Mouse (Mus musculus): ENCODE measurements around the gene Arl15.
A peak's percentile ranks its signal among the peaks of the same experiment; 100 is the strongest.

The Arl15 gene

DNA sequence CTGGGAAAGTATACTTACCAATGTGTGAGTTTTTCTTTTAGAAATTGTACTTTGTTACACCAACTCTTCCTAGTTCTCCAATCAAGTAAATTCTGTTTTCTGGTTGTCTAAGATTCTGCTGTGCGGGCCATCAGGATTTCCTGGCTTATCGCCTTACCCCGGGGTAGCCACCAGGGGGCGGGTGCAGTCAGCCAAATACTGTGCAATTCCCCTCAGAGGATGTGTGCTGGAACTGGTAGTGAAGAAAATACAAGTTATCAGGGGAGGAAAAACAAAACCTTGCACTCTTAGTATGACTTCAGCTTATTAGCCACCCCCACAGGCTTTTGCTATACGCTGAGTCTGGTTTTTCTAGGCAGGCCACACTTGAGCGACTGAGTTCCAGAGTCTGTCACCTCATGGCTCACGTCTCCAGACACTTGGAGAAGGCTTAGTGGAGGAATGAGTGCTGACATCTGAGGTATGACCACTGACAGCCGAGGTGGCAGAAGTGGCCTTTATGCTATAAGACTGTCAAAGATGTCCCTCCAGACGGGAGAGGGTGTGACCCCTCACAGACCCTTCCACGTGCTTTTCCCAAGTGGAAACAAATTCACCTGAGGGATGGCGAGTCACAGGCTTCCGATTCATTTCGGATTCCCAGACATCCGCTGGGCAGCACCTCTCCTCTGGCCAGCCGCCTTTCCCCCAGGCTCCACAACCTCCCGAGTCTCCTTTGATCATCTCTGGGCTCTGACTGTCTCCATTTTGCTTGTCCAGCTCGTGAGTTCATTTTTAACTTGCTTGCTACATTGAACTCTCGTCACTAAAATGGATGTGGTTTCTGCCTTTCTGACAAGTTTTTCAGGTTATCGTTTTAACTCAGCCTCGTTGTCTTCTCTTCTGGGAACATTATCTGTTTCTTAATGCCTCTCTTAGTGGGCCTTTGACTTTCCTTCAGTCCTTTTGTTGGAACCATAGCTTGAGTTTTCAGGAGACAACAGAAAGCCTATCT is 75.2 kb downstream of the Arl15 start:
- peak in 1 of 2 experiments; percentile 80 for DNase-seq (ENCODE audit: inconsistent age in 2 of 2, low spot score in 1 of 2)

DNA sequence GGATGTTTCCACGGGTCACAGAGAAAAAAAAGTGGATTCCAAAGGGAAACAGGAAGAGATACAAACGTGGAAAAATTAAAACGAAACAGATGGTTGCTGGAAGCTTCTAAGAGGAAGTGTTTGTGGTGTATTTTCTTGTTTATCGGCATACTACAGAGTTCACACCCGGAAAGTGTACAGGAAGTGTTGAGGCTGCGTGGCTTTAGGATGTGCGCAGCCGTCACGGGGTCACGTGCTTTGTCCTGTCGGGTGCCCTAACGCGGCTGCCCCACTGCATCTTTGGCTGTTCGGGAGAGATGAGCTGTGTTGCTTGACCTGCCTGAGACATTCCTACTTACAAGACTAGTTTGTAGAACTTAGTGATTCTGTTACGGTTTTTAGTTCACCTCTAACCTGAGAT is 76.1 kb downstream of the Arl15 start:
- DNase-seq (ENCODE audit: inconsistent age in 2 of 2, low spot score in 1 of 2), result no peak

DNA sequence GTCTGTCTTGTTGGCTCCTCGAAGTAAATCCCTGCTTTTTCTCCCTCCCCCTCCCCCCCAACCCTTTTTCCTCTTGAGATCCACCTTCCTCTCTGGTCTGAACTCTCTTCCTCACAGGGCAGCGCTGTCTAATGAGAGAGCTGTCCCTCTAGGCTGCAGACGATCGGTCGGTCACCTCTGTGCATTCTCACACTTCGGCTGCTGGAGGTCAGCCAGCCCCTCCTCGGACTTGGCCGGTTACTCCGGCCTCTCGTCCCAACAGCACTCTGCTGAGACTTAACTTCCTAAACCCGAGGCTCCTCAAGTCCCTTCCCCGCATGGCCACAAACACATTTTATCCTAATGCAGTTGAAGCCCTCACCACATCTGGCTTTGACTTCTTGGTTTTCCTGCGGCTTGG is 77.5 kb downstream of the Arl15 start:
- peak in 1 of 2 experiments; percentile 60 for DNase-seq (ENCODE audit: inconsistent age in 2 of 2, low spot score in 1 of 2)

DNA sequence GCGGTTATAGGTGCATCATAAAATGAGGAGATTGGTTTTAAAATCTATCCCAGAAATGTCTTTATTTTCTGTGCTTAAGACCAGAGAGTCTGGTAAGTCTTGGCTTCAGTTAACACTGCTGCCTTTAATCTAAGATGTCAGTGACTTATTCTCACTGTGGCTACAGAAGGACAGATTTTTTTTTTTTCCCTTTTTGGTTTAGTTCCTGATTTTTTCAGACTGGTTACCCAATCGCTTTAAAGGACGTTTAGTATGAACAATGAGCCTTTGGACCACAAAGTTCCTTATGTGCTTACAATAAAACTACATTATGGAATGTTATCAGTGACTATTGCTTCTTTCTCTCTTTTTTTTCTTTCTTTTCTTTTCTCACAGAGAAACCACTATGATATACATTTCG is 81.4 kb downstream of the Arl15 start:
- DNase-seq (ENCODE audit: inconsistent age in 2 of 2, low spot score in 1 of 2), result no peak

DNA sequence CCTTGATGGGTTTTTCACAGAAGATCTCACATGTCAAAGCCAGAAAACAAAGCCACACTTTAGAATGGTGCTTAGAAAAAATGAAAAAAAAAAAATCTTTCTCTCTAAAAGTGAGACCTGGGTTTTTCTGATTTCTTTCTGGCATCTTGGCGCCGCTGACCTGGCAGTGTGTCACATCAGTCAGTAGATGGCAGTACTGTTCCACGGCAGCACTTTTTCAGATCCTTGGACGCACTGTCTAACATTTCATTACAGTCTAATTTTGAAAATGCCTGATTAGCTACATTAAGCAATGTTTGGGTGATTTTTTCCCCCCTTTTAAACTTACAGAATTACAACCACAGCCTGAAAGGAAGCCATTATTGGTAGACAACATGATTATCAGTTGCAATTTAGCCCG is 83.1 kb downstream of the Arl15 start:
- peak; percentile 61 to 88 for DNase-seq (ENCODE audit: inconsistent age in 2 of 2, low spot score in 1 of 2)

DNA sequence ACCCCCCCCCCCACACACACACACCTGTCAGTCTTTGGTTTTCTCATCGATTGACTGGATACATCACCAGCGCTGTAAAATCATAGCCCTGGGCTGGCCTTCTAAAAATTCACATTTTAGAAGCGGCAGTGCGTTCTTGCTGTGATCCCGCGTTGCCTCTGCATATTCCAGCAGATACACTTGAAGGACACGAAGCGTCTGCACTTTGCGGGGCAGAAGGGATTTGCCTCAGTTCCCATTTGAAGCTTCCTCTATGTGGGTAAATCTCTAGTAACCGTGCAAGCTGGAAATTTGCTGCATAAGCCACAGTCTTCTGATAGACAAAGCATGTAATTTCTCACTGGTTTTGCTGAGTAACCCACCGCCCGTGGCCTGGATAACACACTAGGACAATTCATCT is 84.3 kb downstream of the Arl15 start:
- DNase-seq (ENCODE audit: inconsistent age in 2 of 2, low spot score in 1 of 2), result no peak

DNA sequence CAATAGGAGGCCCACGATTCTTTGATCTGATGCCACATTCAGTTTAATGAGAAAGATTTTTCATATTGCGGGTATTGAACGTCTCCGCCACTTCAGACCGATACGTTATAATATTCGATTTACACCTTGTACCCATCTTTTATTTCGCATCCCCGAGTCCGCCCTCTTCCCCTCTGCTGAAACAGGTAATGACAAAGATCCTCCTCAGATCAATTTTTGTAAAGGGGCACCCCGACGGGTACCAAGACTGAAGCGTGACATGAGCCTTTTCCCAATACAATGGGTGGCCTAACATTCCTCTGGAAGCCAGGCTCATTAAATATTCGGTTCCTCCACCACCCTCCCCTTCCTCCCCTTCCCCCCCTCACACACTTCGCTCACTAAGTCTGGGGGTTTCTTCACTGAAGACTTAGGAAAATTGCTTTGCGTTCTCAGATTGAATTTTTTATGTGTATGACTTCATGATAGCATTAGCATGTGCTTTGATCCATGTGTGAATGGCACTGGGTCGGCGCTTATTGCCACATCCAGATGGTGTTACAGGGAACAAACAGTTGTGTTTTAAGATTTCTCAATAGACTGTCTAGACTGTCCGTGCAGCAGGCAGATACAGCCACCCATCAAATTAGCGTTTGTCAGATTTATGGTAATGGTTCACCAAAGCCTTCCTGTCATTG is 85.5 kb downstream of the Arl15 start:
- DNase-seq (ENCODE audit: inconsistent age in 2 of 2, low spot score in 1 of 2), result peak in 1 of 2 experiments; percentile 60

DNA sequence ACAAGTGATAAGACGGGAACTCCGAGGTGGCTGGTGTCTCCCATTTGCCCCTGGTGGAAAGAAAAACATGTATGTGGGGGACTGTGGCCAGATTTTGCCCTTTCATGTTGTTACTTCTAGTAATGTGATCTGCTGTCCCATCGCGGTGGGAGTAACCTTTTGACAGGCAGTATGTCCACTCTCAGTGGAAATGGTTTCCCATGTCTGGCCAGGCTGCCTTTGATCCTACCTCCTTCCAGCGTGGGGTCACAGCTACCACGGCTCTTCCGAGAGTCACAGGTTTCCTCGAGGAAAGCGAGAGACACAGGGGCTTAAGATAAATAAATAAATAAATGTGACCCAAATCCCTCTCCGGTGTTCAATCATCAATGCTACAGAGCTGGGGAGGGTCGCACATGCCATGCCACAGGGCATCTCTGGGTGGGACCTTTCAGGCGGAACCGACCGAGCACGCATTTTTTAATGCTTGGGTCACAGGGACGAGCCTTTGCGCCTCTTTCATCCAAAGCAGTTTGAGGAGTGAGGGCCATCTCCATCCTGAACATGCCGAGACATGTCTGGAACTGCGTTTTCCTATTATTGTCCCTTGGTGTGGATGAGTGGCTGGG is 86.4 kb downstream of the Arl15 start:
- no peak for DNase-seq (ENCODE audit: inconsistent age in 2 of 2, low spot score in 1 of 2)

DNA sequence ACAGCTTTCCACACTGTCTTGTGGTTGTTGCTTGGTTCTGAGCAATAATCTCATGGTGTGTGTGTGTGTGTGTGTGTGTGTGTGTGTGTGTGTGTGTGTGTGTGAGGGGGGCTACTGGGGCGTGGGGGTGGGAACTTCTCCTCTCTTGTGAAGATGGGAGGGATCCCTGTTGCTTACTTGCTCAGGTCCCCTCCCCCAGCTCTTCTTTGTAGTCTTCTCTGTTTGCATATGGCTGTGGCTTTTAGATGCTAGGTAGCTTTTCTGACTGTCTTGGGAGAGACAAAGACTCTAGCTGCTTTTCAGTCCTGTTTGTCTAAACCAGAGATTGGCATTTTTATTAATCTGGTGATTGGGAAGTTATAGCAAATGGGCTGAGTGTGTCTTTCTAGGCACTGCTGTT is 88.7 kb downstream of the Arl15 start:
- no peak for DNase-seq (ENCODE audit: inconsistent age in 2 of 2, low spot score in 1 of 2)

DNA sequence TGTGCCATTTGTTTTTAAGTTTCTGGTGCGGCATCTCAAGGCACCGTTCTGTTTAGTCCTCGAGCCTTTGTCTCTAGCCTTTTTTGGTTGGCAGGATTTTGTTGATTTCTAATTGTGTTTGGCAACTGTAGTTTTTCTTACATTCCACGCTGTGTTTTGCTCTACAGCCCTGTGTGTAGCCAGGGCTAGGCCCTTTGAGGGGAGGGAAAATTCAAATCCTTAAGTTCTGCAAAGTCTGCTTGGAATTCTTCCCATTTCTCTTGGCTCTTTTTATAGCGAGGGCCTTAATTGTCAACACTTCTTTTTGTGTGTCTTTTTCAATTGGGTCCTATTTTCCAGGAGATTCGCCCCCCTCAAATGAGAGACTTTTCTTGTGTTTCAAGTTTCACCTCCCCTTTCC is 92.8 kb downstream of the Arl15 start:
- DNase-seq (ENCODE audit: inconsistent age in 2 of 2, low spot score in 1 of 2), result no peak

DNA sequence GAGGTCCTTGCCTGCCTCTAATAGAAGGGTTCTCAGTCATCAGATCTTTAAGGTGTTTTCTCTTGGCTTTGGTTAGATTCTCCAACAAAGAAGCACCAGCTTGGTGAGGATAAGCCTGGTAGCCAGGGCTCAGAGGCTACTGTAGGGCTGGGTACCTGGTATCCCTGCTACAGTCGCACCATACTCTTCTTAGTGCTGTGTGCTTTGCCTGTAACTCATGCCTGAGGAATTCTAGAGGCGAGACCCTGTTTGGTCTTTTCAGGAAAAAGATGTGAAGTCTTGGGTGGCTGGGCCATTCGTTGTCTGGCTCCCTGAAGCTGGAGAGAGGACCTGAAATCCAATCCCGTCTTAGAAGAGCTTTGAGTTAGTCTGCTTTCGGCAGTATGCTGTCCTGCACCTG is 93.8 kb downstream of the Arl15 start:
- DNase-seq (ENCODE audit: inconsistent age in 2 of 2, low spot score in 1 of 2), result no peak

DNA sequence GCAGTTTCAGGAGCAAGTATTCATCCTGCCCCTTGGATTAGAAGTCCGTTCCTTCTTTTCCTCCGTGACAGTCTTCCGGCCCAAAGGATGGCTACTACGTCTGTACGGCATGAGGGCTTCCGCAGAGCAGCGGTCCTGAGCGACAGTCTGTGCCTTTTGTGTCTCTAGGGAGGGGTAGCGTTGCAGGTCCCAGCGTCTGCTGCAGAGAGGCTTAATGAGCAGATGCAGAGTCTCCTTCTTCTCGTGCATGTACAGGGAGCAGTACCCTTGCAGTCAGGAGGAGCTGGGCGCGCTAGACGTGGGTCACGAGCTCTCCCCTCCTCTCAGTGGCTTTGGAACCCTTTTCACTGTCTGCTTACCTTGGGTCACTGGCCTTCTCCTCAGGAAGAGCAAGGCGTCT is 94.4 kb downstream of the Arl15 start:
- no peak for DNase-seq (ENCODE audit: inconsistent age in 2 of 2, low spot score in 1 of 2)

DNA sequence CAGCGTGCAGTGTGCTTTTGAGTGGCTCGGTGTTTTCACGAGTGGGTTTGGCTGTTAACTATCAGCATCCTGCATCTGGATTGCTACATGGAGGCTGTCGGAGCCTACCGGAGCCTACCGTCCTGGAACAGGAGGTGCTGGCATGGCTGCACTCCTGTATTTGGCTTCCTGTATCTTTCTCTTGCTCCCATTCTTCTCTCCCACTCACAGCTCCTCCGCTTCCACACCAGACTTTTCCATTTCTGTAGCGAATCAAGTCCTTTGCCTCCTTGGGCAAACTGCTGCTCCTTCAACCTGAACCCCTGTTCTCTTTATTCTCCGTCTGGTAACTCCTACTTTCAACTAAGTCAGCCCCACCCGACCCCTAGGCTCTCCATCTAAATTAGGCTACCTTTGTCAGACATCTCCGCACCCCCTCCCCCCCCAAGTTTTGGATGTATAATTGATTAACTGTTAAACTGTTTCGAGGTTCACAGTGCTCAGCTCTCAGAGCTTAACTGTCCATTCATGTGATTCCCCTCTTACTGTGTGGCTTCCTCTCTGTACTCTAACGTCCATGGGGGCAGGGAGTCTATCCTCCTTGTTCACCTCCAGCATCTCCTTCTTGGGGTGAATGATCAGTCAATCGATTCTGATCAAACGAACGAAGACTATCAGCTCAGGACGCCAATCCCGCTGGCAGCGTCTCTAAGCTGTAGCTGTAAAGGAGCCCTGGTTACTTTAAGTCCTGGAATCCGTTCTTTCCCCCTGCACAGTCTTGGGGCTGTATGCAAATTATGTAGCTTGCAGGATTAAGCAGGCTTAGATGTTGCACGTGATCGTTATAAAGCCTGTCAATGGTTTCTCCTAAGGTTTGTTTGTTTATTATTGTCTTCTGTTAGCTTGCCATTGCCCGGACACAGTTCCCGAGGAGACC is 95.1 kb downstream of the Arl15 start:
- no peak for DNase-seq (ENCODE audit: inconsistent age in 2 of 2, low spot score in 1 of 2)

DNA sequence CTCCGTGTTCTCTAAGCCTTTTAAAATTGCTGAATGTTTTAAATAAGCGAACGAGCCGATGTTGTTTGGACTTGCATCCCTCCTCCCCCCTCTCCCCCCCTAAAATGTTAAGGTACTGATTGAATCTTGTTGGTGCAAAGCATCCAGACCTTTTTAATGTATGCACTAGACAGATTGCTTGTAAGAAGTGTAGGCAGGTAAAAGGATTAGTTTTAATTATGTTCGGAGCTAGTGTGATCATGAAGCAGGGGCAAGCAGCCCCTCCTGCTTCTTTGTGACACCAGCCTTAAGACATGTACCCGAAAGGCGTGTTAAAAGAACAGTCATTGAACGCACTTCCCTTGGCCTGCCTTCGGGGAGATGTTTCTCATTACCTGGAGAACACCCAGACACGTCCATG is 102.4 kb downstream of the Arl15 start:
- DNase-seq (ENCODE audit: inconsistent age in 2 of 2, low spot score in 1 of 2), result no peak

DNA sequence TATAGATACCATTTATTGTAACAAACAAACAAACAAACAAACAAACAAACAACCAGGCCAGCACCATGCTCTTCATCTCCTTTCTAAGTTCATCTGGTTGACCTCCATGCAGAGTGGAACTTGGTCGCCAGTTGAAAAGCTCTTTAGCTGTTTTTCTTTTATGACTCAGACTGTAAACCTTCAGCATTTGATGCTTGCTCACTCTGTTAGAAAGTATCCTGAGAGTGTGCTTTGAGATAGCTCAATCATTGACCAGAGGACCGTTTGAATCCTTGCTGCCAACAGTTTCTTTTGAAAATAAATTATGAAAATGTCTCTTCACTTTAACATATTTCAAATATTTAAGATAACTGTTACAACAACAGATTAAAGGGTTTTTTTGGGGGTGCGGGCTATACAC is 103.2 kb downstream of the Arl15 start:
- DNase-seq (ENCODE audit: inconsistent age in 2 of 2, low spot score in 1 of 2), result no peak

DNA sequence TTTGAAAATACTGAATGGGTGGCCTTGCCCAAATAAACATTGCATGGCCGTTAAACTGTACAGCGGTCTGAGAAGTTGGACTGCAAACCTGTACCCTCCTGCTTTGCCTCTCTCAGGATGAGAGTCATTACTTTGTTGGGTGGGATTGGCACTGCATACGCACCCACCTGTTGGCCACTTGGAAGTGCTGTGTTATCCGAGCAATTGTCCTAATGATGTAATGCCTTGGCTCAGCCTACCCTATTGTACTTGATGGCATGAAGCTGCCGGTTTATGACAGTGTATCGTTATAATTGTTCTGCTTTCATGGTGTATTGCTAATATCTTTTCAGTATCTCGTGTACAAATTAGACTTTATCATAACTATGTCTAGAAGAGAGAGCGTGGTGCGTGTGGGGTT is 103.6 kb downstream of the Arl15 start:
- no peak for DNase-seq (ENCODE audit: inconsistent age in 2 of 2, low spot score in 1 of 2)

DNA sequence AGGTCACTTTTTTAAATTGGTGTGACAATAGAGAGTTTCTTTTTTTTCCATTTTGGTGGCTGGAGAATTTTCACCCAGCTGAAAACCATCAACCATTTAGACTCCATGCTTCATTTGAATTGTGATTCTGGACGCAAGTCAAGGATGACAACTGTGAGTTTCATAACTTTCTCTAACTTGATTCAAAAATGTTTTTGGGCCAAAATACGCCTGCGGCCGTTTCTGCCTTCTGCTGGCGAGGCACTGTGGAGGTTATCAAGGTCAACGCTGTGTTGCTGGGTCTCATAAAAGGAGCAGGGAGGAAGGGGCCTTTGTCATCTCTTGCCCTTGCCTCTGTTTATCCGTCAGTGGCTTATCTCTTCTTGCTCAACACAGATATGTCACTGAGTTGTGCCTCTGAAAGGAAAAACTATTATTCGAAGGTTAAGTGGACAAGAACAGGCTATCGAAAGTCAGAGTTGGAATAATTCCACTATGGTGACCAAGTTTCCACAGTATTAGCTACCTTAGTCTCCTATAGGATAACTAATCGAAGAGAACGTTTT is 106.8 kb downstream of the Arl15 start:
- peak; percentile 71 to 92 for DNase-seq (ENCODE audit: inconsistent age in 2 of 2, low spot score in 1 of 2)

DNA sequence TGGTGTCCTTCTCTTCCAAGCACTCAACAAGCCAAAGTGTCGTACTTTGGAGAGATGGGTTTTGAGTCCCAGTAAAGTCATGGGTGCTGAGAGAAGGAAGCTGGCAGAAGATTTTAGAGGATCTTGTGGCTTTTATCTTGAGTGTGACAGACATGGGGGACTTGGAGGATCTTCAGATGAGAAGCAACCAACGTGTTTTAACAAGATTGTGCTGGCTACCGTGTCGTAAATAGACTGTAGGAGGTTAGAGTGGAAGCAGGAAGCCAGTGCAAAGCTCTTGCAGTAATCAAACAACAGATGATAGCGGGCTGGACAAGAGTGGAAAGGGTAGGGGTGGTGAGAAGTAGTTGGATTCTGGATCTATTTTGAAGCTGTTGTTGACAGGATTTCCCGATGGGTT is 109.0 kb downstream of the Arl15 start:
- DNase-seq (ENCODE audit: inconsistent age in 2 of 2, low spot score in 1 of 2), result no peak

DNA sequence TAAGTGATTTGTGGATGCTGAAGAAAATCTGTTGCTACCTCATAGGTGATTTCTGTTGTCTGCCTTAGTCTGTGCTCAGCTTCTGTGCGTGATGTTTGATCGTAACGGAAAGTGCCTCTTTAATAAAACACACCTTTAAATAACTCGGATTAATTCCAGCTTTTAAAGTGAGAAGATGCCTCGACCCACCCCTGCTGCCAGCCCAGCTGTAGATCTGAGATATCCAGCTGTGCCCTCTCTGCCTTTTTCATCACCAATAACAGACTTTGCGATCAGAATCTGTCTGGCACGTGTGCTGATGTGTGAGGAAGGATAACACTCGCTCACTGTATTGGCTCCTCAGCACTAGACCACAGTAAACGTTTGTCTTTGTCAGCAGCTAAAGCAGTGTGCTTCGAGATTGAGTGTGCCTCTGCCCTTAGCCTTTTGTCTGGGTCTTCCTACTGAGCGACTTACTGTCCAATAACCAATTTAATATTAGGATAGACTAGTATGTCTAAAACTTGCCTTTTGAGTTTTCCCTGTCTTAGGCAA is 117.7 kb downstream of the Arl15 start:
- DNase-seq (ENCODE audit: inconsistent age in 2 of 2, low spot score in 1 of 2), result no peak

DNA sequence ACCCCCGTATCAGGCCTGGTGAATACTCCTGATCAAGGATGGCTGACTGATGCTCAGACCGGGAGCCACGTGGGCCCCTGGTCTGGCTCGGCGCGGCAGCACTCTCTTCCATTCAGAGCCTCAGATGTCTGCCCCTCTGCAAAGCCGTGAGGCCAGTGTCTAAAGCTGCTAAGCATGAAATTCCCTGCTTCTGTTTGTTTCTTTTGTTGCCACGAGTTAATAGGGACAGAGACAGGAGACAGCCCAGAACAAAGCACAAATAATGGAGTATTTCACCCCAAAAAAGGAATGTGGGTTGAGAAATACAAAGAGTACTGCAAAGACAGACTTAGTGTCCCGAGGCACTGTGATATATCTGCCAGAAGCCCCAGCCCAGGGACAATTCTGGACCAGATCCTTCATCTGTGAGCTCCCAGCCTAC is 120.3 kb downstream of the Arl15 start:
- no peak for DNase-seq (ENCODE audit: inconsistent age in 2 of 2, low spot score in 1 of 2)
